Mouse (Mus musculus) neural tube, embryonic 13.5 days (tissue): ENCODE results near the gene Tyk2. TPM values are rescaled to one million over a fixed set of nuclear protein-coding genes. Genes with fewer than 3 reads are reported as not detected.

Experiments used
- ATAC-seq: fragments of 200-750 bp; cut with Nextera tagmentation; 2 replicates; pipeline ENCODE4 v1.8.0; 2017; ENCODE audit warnings: low read depth, mild to moderate bottlenecking, moderate TSS enrichment, moderate library complexity
- H3K27ac ChIP-seq: fragments of 300-500 bp; sonication (generic); replicated peaks from 2 replicates; pipeline ENCODE4 v1.5.1; 2015; ENCODE audit warnings: moderate library complexity, mild to moderate bottlenecking, inconsistent platforms
- H3K27me3 ChIP-seq: fragments of 300-500 bp; sonication (generic); 2 replicates; pipeline ENCODE4 v1.6.1; 2015; ENCODE audit warnings: mild to moderate bottlenecking, inconsistent platforms
- H3K36me3 ChIP-seq: fragments of 300-500 bp; sonication (generic); 2 replicates; pipeline ENCODE4 v1.6.1; 2015; ENCODE audit warnings: mild to moderate bottlenecking, inconsistent platforms
- H3K4me1 ChIP-seq: fragments of 300-500 bp; sonication (generic); replicated peaks from 2 replicates; pipeline ENCODE4 v1.6.1; 2015; ENCODE audit warnings: inconsistent platforms
- H3K4me2 ChIP-seq: fragments of 300-500 bp; sonication (generic); 2 replicates; pipeline ENCODE4 v1.6.1; 2015; ENCODE audit warnings: inconsistent platforms, mild to moderate bottlenecking, moderate library complexity
- H3K4me3 ChIP-seq: fragments of 300-500 bp; sonication (generic); 2 replicates; pipeline ENCODE4 v1.5.1; 2015; ENCODE audit warnings: mild to moderate bottlenecking, inconsistent platforms
- H3K9ac ChIP-seq: fragments of 300-500 bp; sonication (generic); 2 replicates; pipeline ENCODE4 v1.6.1; 2015; ENCODE audit warnings: moderate library complexity, mild to moderate bottlenecking, inconsistent platforms
- H3K9me3 ChIP-seq: fragments of 300-500 bp; sonication (generic); 2 replicates; pipeline ENCODE4 v1.6.1; 2016; ENCODE audit warnings: inconsistent platforms
- WGBS: fragments of 180-500 bp; shearing (Covaris S2); methylation state at CpG from one replicate; pipeline ENCODE4 v1.1.7; 2015; 5-methylcytosine and 5-hydroxymethylcytosine counted together
- polyA plus RNA-seq: library from polyadenylated mRNA; unstranded; fragments of >200 nt; fragmentation: Nextera tagmentation; extraction: Ambion mirVana; gene quantifications from 2 replicates; pipeline ENCODE4 v1.2.1, GENCODE M21; 2015

The Tyk2 gene
- polyA plus RNA-seq, 1 experiment from 2014 or later: 11.7 TPM

DNA sequence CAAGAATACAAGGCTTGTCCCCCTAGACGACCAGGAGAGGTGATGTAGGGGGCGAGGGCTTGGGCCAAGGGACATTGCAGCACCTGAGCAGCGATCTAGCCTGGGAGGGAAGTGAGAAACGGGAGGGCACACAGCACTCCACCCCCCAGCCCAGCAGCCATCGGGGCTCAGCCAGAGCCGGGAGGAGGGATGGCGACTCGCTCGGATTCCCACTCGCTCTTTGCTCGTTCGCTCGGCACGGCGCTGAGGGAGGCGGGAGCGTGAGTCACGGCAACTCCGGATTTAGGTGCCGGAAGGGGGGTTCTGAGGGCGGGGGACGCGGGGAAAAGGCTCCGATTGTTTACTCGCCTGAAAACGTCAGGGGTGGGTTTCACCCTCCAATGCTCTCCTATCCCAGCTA, 33.0 kb upstream of the Tyk2 start:
- under 1% methylated on average over 26 of the region's 26 CpGs for WGBS
- peak overlapping the region; percentile 67 for H3K4me2 ChIP-seq
- no peak overlapping the region for H3K9ac ChIP-seq
- no peaks in the 10 kb centered on the region for H3K36me3 ChIP-seq
- peaks cover 66% of the 10 kb centered on the region for H3K27me3 ChIP-seq
- H3K4me1 ChIP-seq: peaks cover 56% of the 10 kb centered on the region
- H3K4me3 ChIP-seq: peak overlapping the region; percentile 45
- no peaks in the 10 kb centered on the region for H3K9me3 ChIP-seq
- ATAC-seq: no peak
- no peak overlapping the region for H3K27ac ChIP-seq

GRCm38 (mm10) chr9:21163086-21164050, 32.3 kb upstream of the Tyk2 start:
- peak overlapping the region; percentile 45; the same call in 1 of the 2 replicates for H3K4me3 ChIP-seq
- no peak overlapping the region for H3K9ac ChIP-seq
- peaks cover 66% of the 10 kb centered on the region for H3K27me3 ChIP-seq
- no peaks in the 10 kb centered on the region for H3K36me3 ChIP-seq
- peak overlapping the region; percentile 67; the same call in 1 of the 2 replicates for H3K4me2 ChIP-seq
- no peaks in the 10 kb centered on the region for H3K9me3 ChIP-seq
- H3K4me1 ChIP-seq: peaks cover 49% of the 10 kb centered on the region
- 29% methylated on average over 11 of the region's 11 CpGs for whole genome bisulfite sequencing
- H3K27ac ChIP-seq: no peak overlapping the region
- ATAC-seq: no peak

DNA sequence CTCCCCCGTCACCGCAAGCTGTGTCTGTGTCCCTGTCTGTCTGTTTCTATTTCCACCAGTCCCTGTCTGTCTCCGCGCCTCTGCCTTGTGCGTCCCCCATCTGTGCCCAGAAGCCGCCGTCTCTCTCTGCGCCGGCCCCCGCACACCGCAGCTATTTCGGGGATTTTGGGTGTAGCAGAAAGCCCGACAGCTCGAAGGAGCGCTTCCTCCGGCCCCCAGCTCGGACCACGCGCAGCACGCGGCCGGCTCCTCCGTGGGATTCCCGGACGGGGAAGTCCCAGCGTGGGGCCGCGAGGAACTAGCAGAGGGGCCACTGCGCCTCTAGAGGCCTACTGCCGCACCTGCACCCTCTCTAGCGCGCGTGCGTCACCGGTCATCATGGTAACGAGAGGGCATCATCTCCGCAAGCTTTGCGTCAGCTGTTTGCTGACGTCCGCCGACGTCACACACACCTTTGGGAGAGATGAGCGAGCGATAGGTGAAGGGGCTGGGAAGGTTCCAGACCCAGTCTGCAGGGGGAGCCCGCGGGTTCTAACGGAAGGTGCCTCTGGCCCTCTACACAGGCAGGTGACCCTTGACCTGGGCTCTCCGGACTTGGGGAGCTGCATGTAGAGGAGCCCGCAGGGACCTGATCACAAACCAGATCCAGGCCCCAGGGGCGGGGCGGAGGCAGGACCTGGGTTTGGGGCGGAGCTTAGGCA, 30.3 kb upstream of the Tyk2 start:
- Histone ChIP-seq H3K4me3 (peak overlapping the region; percentile 49), H3K4me1 (peaks cover 33% of the 10 kb centered on the region), H3K9me3 (no peaks in the 10 kb centered on the region), H3K4me2 (peak overlapping the region; percentile 67), H3K9ac (peak overlapping the region; percentile 74), H3K27ac (no peak overlapping the region), H3K27me3 (peaks cover 49% of the 10 kb centered on the region), H3K36me3 (no peaks in the 10 kb centered on the region)
- under 1% methylated on average over 52 of the region's 52 CpGs for WGBS
- ATAC-seq: peak; percentile 69

DNA sequence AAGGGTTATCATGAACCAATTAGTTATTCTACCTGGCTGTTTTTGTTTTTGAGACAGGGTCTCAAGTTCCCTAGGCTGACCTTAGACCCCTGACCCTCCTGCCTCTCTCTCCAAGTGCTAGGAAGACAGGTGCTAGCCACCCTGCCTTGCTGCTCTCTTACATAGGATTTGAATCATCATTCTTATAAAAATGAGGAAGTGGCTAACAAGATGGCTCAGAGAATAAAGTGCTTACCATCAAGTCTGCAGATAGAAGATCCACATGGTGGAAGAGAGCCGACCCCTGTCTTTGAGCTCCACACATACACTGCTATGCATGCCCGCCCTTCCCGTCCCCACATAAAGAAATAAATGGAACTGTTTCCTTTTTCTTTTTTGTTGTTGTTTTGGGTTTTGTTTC, 23.7 kb upstream of the Tyk2 start:
- Histone ChIP-seq H3K4me3 (no peak overlapping the region), H3K4me2 (no peak overlapping the region), H3K36me3 (no peaks in the 10 kb centered on the region), H3K4me1 (peaks cover 19% of the 10 kb centered on the region; the same call in 1 of the 2 replicates), H3K27ac (no peak overlapping the region), H3K9me3 (no peaks in the 10 kb centered on the region), H3K27me3 (peaks cover 8% of the 10 kb centered on the region), H3K9ac (no peak overlapping the region)
- 90% methylated on average over 3 of the region's 3 CpGs for WGBS
- ATAC-seq: no peak

GRCm38 (mm10) chr9:21153833-21154232, 22.8 kb upstream of the Tyk2 start:
- Histone ChIP-seq H3K4me1 (peaks cover 24% of the 10 kb centered on the region), H3K9me3 (no peaks in the 10 kb centered on the region), H3K36me3 (no peaks in the 10 kb centered on the region), H3K4me3 (peak overlapping the region; percentile 22), H3K27me3 (peaks cover 8% of the 10 kb centered on the region), H3K4me2 (peak overlapping the region; percentile 48), H3K27ac (no peak overlapping the region), H3K9ac (peak overlapping the region; percentile 43)
- WGBS: 11% methylated on average over 5 of the region's 5 CpGs
- ATAC-seq: no peak

- Histone ChIP-seq H3K9me3 (no peaks in the 10 kb centered on the region), H3K4me2 (peak overlapping the region; percentile 48), H3K36me3 (no peaks in the 10 kb centered on the region), H3K4me1 (peaks cover 29% of the 10 kb centered on the region), H3K4me3 (peak overlapping the region; percentile 22), H3K27me3 (peaks cover 8% of the 10 kb centered on the region), H3K9ac (peak overlapping the region; percentile 43), H3K27ac (no peak overlapping the region)
- no peak for ATAC-seq
- 7% methylated on average over 12 of the region's 12 CpGs for WGBS
Observed at GRCm38 (mm10) chr9:21153331-21153730, 22.3 kb upstream of the Tyk2 start.

GRCm38 (mm10) chr9:21152715-21153114, 21.7 kb upstream of the Tyk2 start:
- Histone ChIP-seq H3K4me3 (peak overlapping the region; percentile 22), H3K9ac (0 out of 2 replicates have a peak overlapping the region, but pooled peaks have one; percentile 43), H3K4me1 (peaks cover 35% of the 10 kb centered on the region), H3K27me3 (peaks cover 8% of the 10 kb centered on the region), H3K36me3 (no peaks in the 10 kb centered on the region), H3K9me3 (no peaks in the 10 kb centered on the region), H3K4me2 (peak overlapping the region; percentile 48), H3K27ac (no peak overlapping the region)
- 0 out of 2 replicates have a peak, but pooled peaks have one; percentile 30 for ATAC-seq
- 5% methylated on average over 11 of the region's 11 CpGs for WGBS

DNA sequence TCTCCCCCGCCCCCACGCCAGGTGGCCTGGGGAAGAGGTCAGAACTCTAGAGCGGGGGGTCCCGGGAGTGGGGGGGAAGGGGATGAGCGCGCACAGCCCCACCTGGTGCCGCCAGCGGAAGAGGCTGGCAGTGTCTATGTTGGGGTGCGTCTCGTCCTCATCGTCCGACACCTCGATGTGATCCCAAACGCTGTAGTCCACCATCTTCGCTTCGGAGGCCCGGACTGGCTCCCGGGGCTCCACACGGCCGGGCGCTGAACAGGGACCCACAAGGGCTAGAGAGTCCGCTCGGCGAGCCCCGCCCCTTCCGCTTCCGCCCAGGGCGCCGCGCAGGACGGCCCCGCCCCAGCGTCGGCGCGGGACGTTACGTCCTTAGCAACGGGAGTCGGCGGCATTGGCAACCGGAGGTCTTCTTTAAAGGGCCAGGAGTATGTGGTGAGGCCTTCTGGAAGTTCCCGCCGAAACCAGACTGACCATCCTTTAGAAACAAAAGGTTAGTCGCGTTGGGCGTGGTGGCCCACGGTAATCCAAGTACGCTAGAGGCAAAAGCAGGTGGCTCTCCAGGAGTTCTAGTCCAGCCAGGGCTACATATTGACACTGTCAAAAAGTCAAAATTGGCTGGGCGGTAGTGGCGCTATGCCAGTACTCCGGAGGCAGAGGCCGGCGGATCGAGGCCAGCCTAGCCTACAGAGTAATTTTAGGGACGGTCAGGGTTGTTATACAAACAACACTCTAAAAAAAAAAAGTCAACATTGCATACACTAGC, 18.8 kb upstream of the Tyk2 start, which contains the start of gene Cdc37:
Gene Cdc37, minus strand, starts transcription at position 329 of the 766 bp plus-strand sequence.
- Histone ChIP-seq H3K4me2 (peak within 1 kb of the TSS; percentile 96), H3K9me3 (no peaks in the 10 kb centered on the region), H3K27ac (peak within 1 kb of the TSS; percentile 75), H3K27me3 (peaks cover 8% of the 10 kb centered on the region), H3K4me3 (peak within 1 kb of the TSS; percentile 81), H3K36me3 (peaks cover 18% of the 10 kb centered on the region), H3K9ac (peak within 1 kb of the TSS; percentile 86), H3K4me1 (peaks cover 57% of the 10 kb centered on the region)
- ATAC-seq: peak; percentile 95
- 4% methylated on average over 56 of the region's 56 CpGs for WGBS

- peaks cover 8% of the 10 kb centered on the region for H3K27me3 ChIP-seq
- H3K9me3 ChIP-seq: no peaks in the 10 kb centered on the region
- H3K27ac ChIP-seq: peak overlapping the region; percentile 75; the same call in 1 of the 2 replicates
- WGBS: 11% methylated on average over 8 of the region's 8 CpGs
- no peak for ATAC-seq
- H3K4me2 ChIP-seq: peak overlapping the region; percentile 96
- H3K4me3 ChIP-seq: peak overlapping the region; percentile 81
- peak overlapping the region; percentile 86 for H3K9ac ChIP-seq
- H3K4me1 ChIP-seq: peaks cover 55% of the 10 kb centered on the region
- H3K36me3 ChIP-seq: peaks cover 25% of the 10 kb centered on the region
Observed at GRCm38 (mm10) chr9:21149077-21149653, 18.1 kb upstream of the Tyk2 start.

DNA sequence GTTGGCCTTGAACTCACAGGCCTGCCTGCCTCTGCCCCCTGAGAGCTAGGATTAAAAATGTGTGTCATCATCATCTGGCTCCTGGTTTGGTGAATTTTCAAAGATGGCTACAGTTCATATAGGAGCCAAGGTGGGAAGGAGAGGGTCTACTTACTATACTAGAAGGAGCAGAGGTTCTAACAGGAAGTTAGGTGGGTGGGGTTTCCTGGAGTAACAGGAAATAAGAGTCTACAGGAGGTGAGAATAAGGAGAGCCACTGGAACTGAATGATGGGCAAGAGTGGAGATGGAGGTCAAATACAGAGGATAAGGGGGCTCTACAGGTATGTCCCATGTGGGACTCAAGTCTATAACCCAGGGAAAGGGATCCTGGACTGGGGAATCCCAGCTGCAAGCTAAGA, 17.4 kb upstream of the Tyk2 start:
- Histone ChIP-seq H3K27me3 (peaks cover 2% of the 10 kb centered on the region; the same call in 1 of the 2 replicates), H3K27ac (no peak overlapping the region), H3K4me3 (peak overlapping the region; percentile 81), H3K9ac (peak overlapping the region; percentile 86), H3K9me3 (no peaks in the 10 kb centered on the region), H3K36me3 (peaks cover 32% of the 10 kb centered on the region), H3K4me2 (peak overlapping the region; percentile 96), H3K4me1 (peaks cover 48% of the 10 kb centered on the region)
- no peak for ATAC-seq

- WGBS: 46% methylated on average over 10 of the region's 10 CpGs
- H3K36me3 ChIP-seq: peaks cover 49% of the 10 kb centered on the region
- H3K4me2 ChIP-seq: peak overlapping the region; percentile 16
- H3K4me3 ChIP-seq: peak overlapping the region; percentile 4; the same call in 1 of the 2 replicates
- no peaks in the 10 kb centered on the region for H3K27me3 ChIP-seq
- peaks cover 41% of the 10 kb centered on the region for H3K4me1 ChIP-seq
- H3K9me3 ChIP-seq: no peaks in the 10 kb centered on the region
- peak overlapping the region; percentile 56 for H3K9ac ChIP-seq
- H3K27ac ChIP-seq: 0 out of 2 replicates have a peak overlapping the region, but pooled peaks have one; percentile 3
- no peak for ATAC-seq
Observed at GRCm38 (mm10) chr9:21146722-21147121, 15.7 kb upstream of the Tyk2 start.
